Comparison of ENCODE assay signal across 24 mouse cellular contexts in genomic region chr3:69839485-69839884, GRCm38 (mm10). TPM values are rescaled to one million over a fixed set of nuclear protein-coding genes. Genes with fewer than 3 reads are reported as not detected.
DNase-seq lines count a peak whose midpoint lies in the region; ATAC-seq and TF ChIP-seq lines count a peak whose summit lies in the region.
"Had no signal": no experiment of that assay in that cellular context is flagged by ENCODE, and none has a peak within 500 bp of the region (broad histone marks: within the 10 kb centered on the region; RNA-seq: fewer than 3 reads in every experiment).

No protein-coding gene starts in this region.

- WGBS in heart, adult 2 months: 88% methylated on average over 6 of the region's 6 CpGs
- WGBS in kidney, embryonic 15.5 days: 52% methylated on average over 6 of the region's 6 CpGs
- WGBS in kidney, postnatal 0 days: 44% methylated on average over 6 of the region's 6 CpGs

- no peaks in the 10 kb centered on the region for H3K9me3 ChIP-seq in kidney, embryonic 15.5 days (replicated peaks)
- no peaks in the 10 kb centered on the region for H3K9me3 ChIP-seq in kidney, postnatal 0 days (replicated peaks; ENCODE audit: low read length)
- H3K9me3 ChIP-seq: embryonic facial prominence, embryonic 10.5 days; embryonic facial prominence, embryonic 12.5 days; forebrain, embryonic 13.5 days; forebrain, embryonic 15.5 days had no signal

- no peak overlapping the region for H3K4me2 ChIP-seq in kidney, embryonic 15.5 days
- no peak overlapping the region for H3K4me2 ChIP-seq in kidney, postnatal 0 days (ENCODE audit: low read length)
- H3K4me2 ChIP-seq: embryonic facial prominence, embryonic 12.5 days; forebrain, embryonic 13.5 days; forebrain, embryonic 15.5 days had no signal

- 0 out of 2 replicates have a peak, but pooled peaks cover 2% of the 10 kb centered on the region for H3K27me3 ChIP-seq in heart, adult 2 months (ENCODE audit: control insufficient read depth, insufficient read depth, low read length)
- H3K27me3 ChIP-seq in kidney, embryonic 15.5 days: no peaks in the 10 kb centered on the region
- no peaks in the 10 kb centered on the region for H3K27me3 ChIP-seq in kidney, postnatal 0 days (ENCODE audit: insufficient read depth, low read length)
- H3K27me3 ChIP-seq: embryonic facial prominence, embryonic 12.5 days; forebrain, embryonic 13.5 days; forebrain, embryonic 15.5 days had no signal

- ATAC-seq in kidney, embryonic 15.5 days (replicated peaks; ENCODE audit: low FRiP score): peak; percentile 88
- no peak for ATAC-seq in kidney, postnatal 0 days (replicated peaks; ENCODE audit: low FRiP score, low read depth)
- ATAC-seq: forebrain, embryonic 13.5 days; forebrain, embryonic 15.5 days had no signal

- H3K36me3 ChIP-seq in heart, adult 2 months (ENCODE audit: control insufficient read depth, insufficient read depth, low read length): no peaks in the 10 kb centered on the region
- H3K36me3 ChIP-seq in kidney, embryonic 15.5 days: no peaks in the 10 kb centered on the region
- no peaks in the 10 kb centered on the region for H3K36me3 ChIP-seq in kidney, postnatal 0 days (ENCODE audit: insufficient read depth, low read length)
- H3K36me3 ChIP-seq: embryonic facial prominence, embryonic 10.5 days; embryonic facial prominence, embryonic 12.5 days; forebrain, embryonic 15.5 days had no signal

- no peak for TF ChIP-seq POLR2A in heart, adult 2 months (IDR thresholded peaks at IDR 0.05; ENCODE audit: insufficient read depth, low read depth, low read length)

- no peak for TF ChIP-seq CTCF in heart, adult 2 months (IDR thresholded peaks at IDR 0.05)
- TF ChIP-seq CTCF in kidney, postnatal 0 days (IDR thresholded peaks at IDR 0.05; ENCODE audit: low read depth): no peak

- no peaks in the 10 kb centered on the region for H3K4me1 ChIP-seq in heart, adult 2 months (ENCODE audit: control insufficient read depth, insufficient read depth, low read length)
- 0 out of 2 replicates have a peak, but pooled peaks cover 4% of the 10 kb centered on the region for H3K4me1 ChIP-seq in kidney, embryonic 15.5 days
- H3K4me1 ChIP-seq in kidney, postnatal 0 days (replicated peaks; ENCODE audit: insufficient read depth, low read length): no peaks in the 10 kb centered on the region
- H3K4me1 ChIP-seq: embryonic facial prominence, embryonic 10.5 days; embryonic facial prominence, embryonic 12.5 days; forebrain, embryonic 13.5 days; forebrain, embryonic 15.5 days had no signal

- H3K79me2 ChIP-seq in heart, adult 2 months (replicated peaks; ENCODE audit: control insufficient read depth, insufficient read depth, low read length): no peaks in the 10 kb centered on the region

- no peak for TF ChIP-seq EP300 in heart, adult 2 months (IDR thresholded peaks at IDR 0.05; ENCODE audit: insufficient read depth, low read depth, low read length)

- intact Hi-C loops in heart, adult 2 months (cut with DNase I): no loop called here

- DNase-seq in heart, adult 11 months: peak; percentile 49
- DNase-seq in heart, adult 2 months: no peak
- no peak for DNase-seq in kidney, adult 8-10 months
- DNase-seq in kidney, postnatal 0 days (ENCODE audit: low spot score): peak; percentile 49
- no peak for DNase-seq in kidney, adult 11 months
- no peak for DNase-seq in layer of hippocampus, adult 18-20 months (ENCODE audit: low spot score in 2 of 2)
- DNase-seq: adrenal gland, adult 2 months; adrenal gland, postnatal 10 days; adrenal gland, postnatal 25 days; cerebellum, adult 11-12 months; cerebellum, adult 2 months; cerebellum, adult 9-10 months; cerebellum, postnatal 10 days; cerebellum, postnatal 25 days had no signal

- H3K9ac ChIP-seq in heart, adult 2 months (ENCODE audit: low read depth, low read length): no peak overlapping the region
- H3K9ac ChIP-seq in kidney, embryonic 15.5 days: no peak overlapping the region
- no peak overlapping the region for H3K9ac ChIP-seq in kidney, postnatal 0 days (ENCODE audit: low read depth, low read length)
- H3K9ac ChIP-seq: embryonic facial prominence, embryonic 12.5 days; forebrain, embryonic 13.5 days; forebrain, embryonic 15.5 days had no signal

- H3K4me3 ChIP-seq in heart, adult 2 months: no peak overlapping the region
- H3K4me3 ChIP-seq in kidney, embryonic 15.5 days (replicated peaks): no peak overlapping the region
- no peak overlapping the region for H3K4me3 ChIP-seq in kidney, postnatal 0 days (replicated peaks; ENCODE audit: low read depth, low read length)
- H3K4me3 ChIP-seq: embryonic facial prominence, embryonic 10.5 days; embryonic facial prominence, embryonic 12.5 days; forebrain, embryonic 13.5 days; forebrain, embryonic 15.5 days had no signal

- no peak overlapping the region for H3K27ac ChIP-seq in heart, adult 2 months
- no peak overlapping the region for H3K27ac ChIP-seq in kidney, embryonic 15.5 days
- no peak overlapping the region for H3K27ac ChIP-seq in kidney, postnatal 0 days
- H3K27ac ChIP-seq: embryonic facial prominence, embryonic 10.5 days; embryonic facial prominence, embryonic 12.5 days; forebrain, embryonic 13.5 days; forebrain, embryonic 15.5 days had no signal

RNA-seq across cellular contexts. Expression of gene Sptssb, which starts 20.3 kb away (rescaled TPM):
- not detected for total RNA-seq in heart, adult 2 months (2021)
- polyA plus RNA-seq in heart, adult 2 months (2012; rRNA removed): 0.41 TPM in 1 of 2 replicates, not detected in the other
- 1.8 and 2.5 TPM in 2 replicates for polyA plus RNA-seq in kidney, embryonic 15.5 days (2015; fragmentation: Nextera tagmentation; extraction: Ambion mirVana)
- polyA plus RNA-seq in kidney, postnatal 0 days (2015; fragmentation: Nextera tagmentation; extraction: Ambion mirVana): 14.5 and 23.0 TPM in 2 replicates
- total RNA-seq in layer of hippocampus, adult 18-20 months (2021): 1 to 10 TPM; 1.9 to 2.3 TPM
- total RNA-seq: adrenal gland, adult 2 months; adrenal gland, postnatal 10 days; adrenal gland, postnatal 25 days; adrenal gland, postnatal 4 days; ES-E14; MEL had no signal
- polyA plus RNA-seq: adrenal gland, adult 2 months; C2C12; forebrain, embryonic 11.5 days; forebrain, embryonic 13.5 days had no signal

Comparison
In these comparisons a context has a peak if more than half of its experiments do, and no peak if none do; other contexts are left out.
1. DNase-seq: peak in heart, adult 11 months (single experiment) and kidney, postnatal 0 days (single experiment); none in heart, adult 2 months (0 of 2), kidney, adult 8-10 months (0 of 2), kidney, adult 11 months (single experiment) and layer of hippocampus, adult 18-20 months (0 of 2).